Mouse (Mus musculus) mature B cell (primary cell): ENCODE measurements at regions not wholly inside any gene's neighbourhood (a gene's known extent, or its start where the extent isn't known, plus 50 kb on each side); places are given as distances from the start of the nearest gene placed in this dataset.

Source experiments
- in situ Hi-C: fragments of 300-500 bp; cut with MboI; formaldehyde crosslinking; loops from 2 replicates; pipeline ENCODE4 v1.14.3; 2019

GRCm38 (mm10) chr4:95105424-95105823, 53.4 kb upstream of the Jun start:
- in situ Hi-C loops: no loop called here

- in situ Hi-C loops: no loop called here
These were observed 54.1 kb upstream of the Jun start for GRCm38 (mm10) chr4:95105926-95106622.

- in situ Hi-C loops: no loop called here
These were observed 55.1 kb upstream of the Jun start for GRCm38 (mm10) chr4:95106881-95107665.

GRCm38 (mm10) chr4:95108811-95109210, 56.8 kb upstream of the Jun start:
- in situ Hi-C loops: no loop called here

GRCm38 (mm10) chr4:95110828-95111227, 58.8 kb upstream of the Jun start:
- in situ Hi-C loops: no loop called here

- in situ Hi-C loops: no loop called here
These were observed 65.2 kb upstream of the Jun start for GRCm38 (mm10) chr4:95117158-95117681.

GRCm38 (mm10) chr4:95120876-95121275, 68.9 kb upstream of the Jun start:
- in situ Hi-C loops: no loop called here

GRCm38 (mm10) chr4:95125346-95125745, 73.3 kb upstream of the Jun start:
- in situ Hi-C loops: no loop called here

GRCm38 (mm10) chr4:95127970-95128369, 75.9 kb upstream of the Jun start:
- in situ Hi-C loops: no loop called here

- in situ Hi-C loops: no loop called here
These were observed 81.8 kb upstream of the Jun start for GRCm38 (mm10) chr4:95133815-95134214.

- in situ Hi-C loops: no loop called here
These were observed 82.6 kb upstream of the Jun start for GRCm38 (mm10) chr4:95134611-95135010.

- in situ Hi-C loops: no loop called here
These were observed 85.6 kb upstream of the Jun start for GRCm38 (mm10) chr4:95137413-95138143.

GRCm38 (mm10) chr4:95138676-95139075, 86.7 kb upstream of the Jun start:
- in situ Hi-C loops: no loop called here

GRCm38 (mm10) chr4:95141253-95141652, 89.2 kb upstream of the Jun start:
- in situ Hi-C loops: no loop called here

GRCm38 (mm10) chr4:95143130-95143529, 91.1 kb upstream of the Jun start:
- in situ Hi-C loops: no loop called here

GRCm38 (mm10) chr4:95143668-95144067, 91.6 kb upstream of the Jun start:
- in situ Hi-C loops: no loop called here

GRCm38 (mm10) chr4:95144440-95144839, 92.4 kb upstream of the Jun start:
- in situ Hi-C loops: no loop called here

- in situ Hi-C loops: no loop called here
These were observed 94.2 kb upstream of the Jun start for GRCm38 (mm10) chr4:95146268-95146667.

GRCm38 (mm10) chr4:95148665-95149064, 96.6 kb upstream of the Jun start:
- in situ Hi-C loops: no loop called here

GRCm38 (mm10) chr4:95151678-95152077, 99.7 kb upstream of the Jun start:
- in situ Hi-C loops: loop anchor here (10.0 kb wide), 1 partner anchor 97 kb away; the partner anchor contains the start of gene Jun

GRCm38 (mm10) chr4:95152431-95153115, 100.6 kb upstream of the Jun start:
- in situ Hi-C loops: loop anchor here (10.0 kb wide), 1 partner anchor 98 kb away; the partner anchor contains the start of gene Jun
